Mouse (Mus musculus) right cerebral cortex, adult 18-20 months (tissue): ENCODE measurements around the gene Pcsk7.

Experiments
- DNase-seq: peaks from one replicate; pipeline ENCODE4 v3.0.0; 2022; ENCODE audit warnings: mixed read lengths

Pcsk7 gene

GRCm38 (mm10) chr9:45939794-45940193 lies 33.5 kb downstream of the Pcsk7 start:
- DNase-seq: no peak

DNA sequence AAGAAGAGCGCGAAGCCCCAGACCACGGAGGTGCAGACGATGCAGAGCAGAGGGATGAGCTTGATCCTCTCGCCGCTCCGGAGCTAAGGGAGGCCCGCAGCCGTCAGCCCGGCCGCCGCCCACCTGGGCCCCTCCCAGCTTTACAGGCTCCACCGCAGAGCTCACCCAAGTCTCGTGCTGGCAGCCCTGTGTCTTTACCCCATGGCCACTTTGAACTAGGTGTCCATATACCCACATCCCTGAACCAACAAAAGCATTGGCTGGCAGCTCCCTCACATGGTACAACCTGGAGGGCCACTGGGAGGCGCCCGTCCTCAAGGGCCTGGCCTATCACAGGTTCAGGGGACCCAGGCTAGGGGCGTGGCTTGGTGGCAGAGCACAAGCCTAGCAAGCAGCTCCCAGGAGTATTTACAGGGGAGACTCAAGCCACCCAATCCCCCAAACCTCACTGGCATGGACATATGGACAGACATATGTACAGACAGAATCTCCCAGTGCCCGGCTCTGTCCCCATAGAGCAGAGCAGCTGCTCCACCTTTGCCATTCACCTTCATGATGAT lies 35.1 kb downstream of the Pcsk7 start:
- DNase-seq: no peak

- no peak for DNase-seq
These were observed 36.2 kb downstream of the Pcsk7 start for GRCm38 (mm10) chr9:45942464-45942863.

- no peak for DNase-seq
These were observed 36.6 kb downstream of the Pcsk7 start for GRCm38 (mm10) chr9:45942916-45943315.

GRCm38 (mm10) chr9:45943628-45944505 lies 37.6 kb downstream of the Pcsk7 start:
- no peak for DNase-seq

DNA sequence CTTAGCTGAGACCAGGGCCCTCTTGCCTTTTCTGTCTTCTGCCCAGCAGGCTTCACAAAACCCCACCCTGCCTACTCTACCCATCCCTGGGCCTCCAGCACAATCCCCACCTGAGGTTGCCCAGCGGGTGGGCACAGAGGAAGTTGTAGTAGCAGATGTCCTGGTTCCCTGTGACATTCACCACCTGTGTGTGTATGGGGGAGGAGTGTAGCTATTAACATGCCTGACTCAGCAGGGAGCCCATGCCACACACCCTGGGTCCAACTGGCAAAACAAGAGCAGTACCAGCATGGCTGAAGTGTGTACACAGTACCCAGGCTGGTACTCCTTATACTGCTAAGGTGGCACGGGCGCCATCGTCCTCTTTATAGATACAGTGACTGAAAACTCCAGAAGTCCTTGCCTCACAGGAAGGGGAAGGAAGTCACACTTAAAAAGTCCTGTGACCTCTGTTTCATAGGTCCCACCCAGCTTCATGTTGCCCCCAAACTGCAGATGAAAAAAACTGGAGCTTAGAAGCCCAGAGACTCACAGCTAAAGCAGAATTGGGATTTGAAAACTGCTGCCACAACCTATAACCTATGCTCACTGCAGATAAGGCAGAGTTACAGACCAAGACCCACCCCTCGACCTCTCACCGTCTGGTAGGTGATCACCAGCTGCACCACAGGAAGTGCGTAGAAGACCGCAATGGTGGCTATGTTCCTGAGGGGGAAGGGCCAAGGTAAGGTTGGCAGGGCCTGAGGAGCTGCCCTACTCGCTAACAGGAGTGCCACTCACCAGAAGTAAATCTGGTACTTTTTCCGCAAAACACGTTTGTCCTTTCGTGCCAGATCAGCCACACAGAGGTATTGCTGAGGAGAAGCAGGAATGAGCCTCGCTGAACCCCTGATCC lies 38.5 kb downstream of the Pcsk7 start:
- DNase-seq: no peak

GRCm38 (mm10) chr9:45945721-45946120 lies 39.4 kb downstream of the Pcsk7 start:
- no peak for DNase-seq

- DNase-seq: no peak
These were observed 40.0 kb downstream of the Pcsk7 start for GRCm38 (mm10) chr9:45946182-45946871.

DNA sequence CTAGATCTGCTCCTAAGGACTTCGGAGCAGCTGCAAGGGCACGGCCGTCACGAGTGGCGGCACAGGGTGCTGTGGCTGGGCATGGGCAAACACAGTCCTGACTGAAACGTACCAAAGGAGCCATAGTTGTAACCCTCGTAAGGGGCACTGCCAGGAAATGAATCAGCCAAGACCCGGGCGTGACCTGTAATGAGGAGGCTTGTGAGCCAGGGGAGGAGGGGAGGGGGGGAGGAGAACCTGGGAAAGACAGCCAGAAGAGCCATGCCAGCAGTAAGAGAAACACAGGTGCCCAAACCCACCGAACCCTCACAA lies 40.5 kb downstream of the Pcsk7 start:
- no peak for DNase-seq

DNA sequence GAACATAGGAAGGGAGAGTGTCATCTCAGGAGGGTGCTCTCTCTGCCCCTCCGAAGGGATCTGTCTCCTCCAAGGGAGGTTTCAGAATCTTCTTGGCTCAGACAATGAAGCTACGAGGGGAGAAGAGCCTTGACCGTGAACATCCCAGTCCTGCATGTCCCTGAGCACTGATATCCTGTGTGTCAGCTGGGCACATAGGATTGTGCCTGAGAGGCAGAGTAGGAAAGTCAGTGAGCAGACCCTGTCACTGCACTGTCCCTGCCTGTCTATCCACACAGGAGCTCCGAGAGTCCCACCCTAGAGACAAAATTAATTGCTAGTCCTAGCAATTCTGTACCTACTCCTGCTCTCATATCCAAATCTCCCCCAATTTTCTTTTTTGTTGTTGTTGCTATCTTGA lies 45.8 kb downstream of the Pcsk7 start:
- no peak for DNase-seq

- DNase-seq: no peak
These were observed 46.6 kb downstream of the Pcsk7 start for GRCm38 (mm10) chr9:45952890-45953289.

GRCm38 (mm10) chr9:45953511-45954293 lies 47.4 kb downstream of the Pcsk7 start:
- DNase-seq: no peak

DNA sequence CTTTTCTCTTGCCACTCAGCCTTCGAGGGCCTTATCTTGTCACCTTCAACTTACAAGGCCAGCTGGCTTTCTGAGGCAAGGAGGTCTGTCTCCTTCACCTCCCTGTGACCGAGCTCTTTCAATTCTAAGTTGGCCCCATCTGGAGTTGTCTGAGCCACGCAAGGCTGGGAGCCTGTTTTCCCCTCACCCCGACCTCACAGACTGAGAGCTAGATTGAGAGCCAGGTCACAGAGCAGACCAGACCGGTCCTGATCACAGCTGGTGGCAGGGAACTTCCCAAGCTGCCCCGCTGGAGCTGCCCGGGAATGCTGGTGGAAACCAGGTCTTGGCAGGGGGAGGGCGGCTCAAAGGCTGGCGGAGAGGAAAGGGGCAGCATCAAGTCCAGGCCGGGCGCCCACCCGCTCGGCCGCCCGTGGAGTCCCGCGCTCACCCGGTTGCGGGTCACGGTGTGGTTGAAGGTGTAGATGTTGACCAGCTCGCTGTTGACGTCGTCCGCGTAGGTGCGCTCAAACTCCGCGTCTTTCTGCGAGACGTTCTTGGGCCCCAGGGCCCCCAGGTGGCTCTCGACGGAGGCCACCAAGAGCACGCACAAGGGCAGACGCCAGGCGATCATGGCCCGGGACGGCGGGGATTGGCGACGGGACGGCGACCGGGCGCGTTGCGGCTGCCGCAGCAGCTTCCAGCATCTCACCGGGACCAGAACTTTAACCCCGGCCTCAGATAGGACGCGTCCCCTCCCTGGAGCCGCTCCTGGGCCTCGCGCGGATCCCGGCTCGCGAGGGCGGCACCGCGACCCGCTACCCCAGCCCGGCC lies 48.2 kb downstream of the Pcsk7 start:
- peak; percentile 55 for DNase-seq

DNA sequence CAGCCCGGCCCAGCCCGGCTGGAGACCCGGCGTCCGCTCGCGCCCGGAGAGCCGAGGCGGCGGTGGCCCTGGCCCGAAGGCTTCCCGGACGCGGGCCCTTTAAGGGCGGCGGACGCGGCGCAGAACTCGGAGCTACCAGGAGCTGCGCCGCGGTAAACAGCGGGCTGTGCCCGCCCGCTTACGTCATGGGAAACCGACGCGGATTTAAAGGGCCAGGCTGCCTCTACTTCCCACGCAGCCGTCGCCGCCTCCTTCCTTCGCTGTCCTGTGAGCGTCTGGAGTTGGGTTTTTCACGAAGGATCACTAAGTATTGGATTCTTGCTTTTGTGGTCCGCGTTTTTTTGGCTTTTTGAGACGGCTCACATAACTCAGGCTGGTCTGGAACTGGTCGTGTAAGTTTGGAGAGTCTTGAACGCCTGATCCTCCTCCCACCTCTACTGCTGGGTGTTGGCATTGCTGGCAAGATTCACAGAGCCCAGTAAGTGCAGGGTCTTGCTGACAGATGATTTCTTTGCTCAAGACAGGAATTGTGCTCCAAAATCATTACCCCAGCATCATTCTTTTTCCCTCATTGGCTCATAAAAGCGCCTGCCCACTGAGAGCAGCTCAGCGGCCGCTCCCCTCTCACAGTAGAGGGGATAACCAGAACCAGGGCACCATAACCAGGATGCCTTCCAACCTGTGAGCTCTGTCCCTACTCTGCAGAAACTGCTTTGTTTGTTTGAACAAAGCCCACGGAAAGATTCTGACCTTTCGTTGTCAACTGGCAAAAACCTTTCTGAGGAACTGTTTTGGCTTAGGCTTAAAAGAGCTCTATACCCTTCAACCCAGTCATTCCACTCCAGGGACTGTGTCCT lies 49.0 kb downstream of the Pcsk7 start, which contains the start of gene Sidt2:
Gene Sidt2, minus strand, starts transcription at position 152 of the 857 bp plus-strand sequence.
- peak; percentile 93 for DNase-seq

DNA sequence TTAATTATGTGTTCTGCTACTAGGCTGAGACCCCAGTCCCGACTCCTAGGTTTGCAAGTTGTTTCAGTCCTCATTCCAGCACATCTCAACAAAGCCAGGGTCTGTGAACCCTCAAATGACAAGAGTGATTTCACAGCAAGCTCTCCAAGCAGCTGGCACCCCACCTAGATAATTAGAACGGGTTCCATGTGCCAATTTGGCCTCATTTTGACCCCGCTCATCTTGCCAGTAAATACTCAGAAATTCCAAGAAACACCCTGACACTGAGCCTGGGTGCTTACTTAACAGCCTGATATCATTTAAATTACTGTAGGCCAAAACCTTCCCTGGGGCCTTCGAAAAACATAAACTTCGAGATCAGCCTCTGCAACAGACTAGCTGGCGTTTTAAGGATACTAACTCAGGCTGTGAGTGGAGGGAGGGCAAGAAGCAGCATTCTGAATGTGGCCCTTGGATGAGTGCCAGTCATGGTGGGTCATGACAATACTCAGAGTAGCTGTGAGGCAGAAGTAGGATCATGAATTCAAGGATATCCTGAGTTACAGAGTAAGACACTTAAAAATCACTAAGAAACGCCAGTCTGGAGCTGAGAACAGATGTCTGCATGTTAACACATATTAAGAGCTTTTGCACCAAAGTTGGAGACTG lies 51.9 kb downstream of the Pcsk7 start:
- no peak for DNase-seq

GRCm38 (mm10) chr9:45958851-45959250 lies 52.6 kb downstream of the Pcsk7 start:
- DNase-seq: no peak

DNA sequence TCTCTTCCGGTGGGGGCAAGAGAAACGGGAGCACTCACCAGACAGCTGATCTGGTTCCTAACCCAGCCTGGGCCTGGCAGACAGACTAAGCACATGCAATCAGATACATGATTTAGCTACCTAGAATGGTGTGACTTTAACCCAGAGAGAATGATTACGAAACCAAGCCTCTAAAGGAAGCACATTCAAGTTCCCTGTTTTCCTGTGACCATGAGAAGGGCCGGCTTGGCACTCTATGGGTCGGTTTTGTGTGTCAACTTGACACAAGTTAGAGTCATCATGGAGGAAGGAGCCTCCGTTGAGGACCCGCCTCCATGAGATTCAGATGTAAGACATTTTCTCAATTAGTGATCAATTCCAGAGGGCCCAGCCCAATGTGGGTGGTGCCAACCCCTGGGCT lies 53.4 kb downstream of the Pcsk7 start:
- no peak for DNase-seq

DNA sequence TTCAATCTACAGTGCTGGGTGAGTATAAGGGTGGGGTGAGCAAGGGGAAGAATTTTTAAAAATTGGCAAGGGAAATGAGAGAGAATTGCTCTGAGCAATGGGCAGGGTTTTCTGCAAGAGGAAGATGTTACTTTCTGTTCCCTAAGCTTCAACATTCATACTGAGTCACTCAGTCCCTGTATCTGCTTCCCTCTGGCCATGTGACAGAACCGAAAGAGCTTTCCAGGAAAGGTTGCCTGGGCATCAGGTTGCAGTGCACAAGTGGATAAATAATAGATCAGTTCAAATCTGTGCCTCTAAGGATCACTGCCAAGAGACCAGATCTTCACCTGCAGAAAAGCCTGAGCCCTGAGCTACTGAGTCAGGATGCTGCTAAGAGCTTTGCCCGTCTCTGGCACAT lies 55.6 kb downstream of the Pcsk7 start:
- DNase-seq: no peak

GRCm38 (mm10) chr9:45963577-45963976 lies 57.3 kb downstream of the Pcsk7 start:
- DNase-seq: no peak

- no peak for DNase-seq
These were observed 70.6 kb downstream of the Pcsk7 start for GRCm38 (mm10) chr9:45976884-45977283.
